7 mouse cellular contexts compared by ENCODE assay signal in genomic region chr3:86812689-86813088, GRCm38 (mm10).
DNase-seq lines count a peak whose midpoint lies in the region; TF ChIP-seq lines count a peak whose summit lies in the region.

No protein-coding gene starts in this region.

- H3K27me3 ChIP-seq in midbrain, embryonic 10.5 days (ENCODE audit: low read depth, poor library complexity, severe bottlenecking) = no peaks in the 10 kb centered on the region

- H3K4me3 ChIP-seq in gastrocnemius, adult 2 months = peak overlapping the region; percentile 42
- no peak overlapping the region for H3K4me3 ChIP-seq in midbrain, embryonic 10.5 days

- no peaks in the 10 kb centered on the region for H3K9me3 ChIP-seq in midbrain, embryonic 10.5 days (replicated peaks)

- peaks cover 17% of the 10 kb centered on the region for H3K36me3 ChIP-seq in midbrain, embryonic 10.5 days

- H3K4me1 ChIP-seq in midbrain, embryonic 10.5 days = peaks cover 3% of the 10 kb centered on the region

- H3K27ac ChIP-seq in gastrocnemius, adult 2 months = peak overlapping the region; percentile 46
- no peak overlapping the region for H3K27ac ChIP-seq in midbrain, embryonic 10.5 days (replicated peaks)

- intact Hi-C loops in gastrocnemius, adult 2 months (cut with DNase I) = loop anchor here (1.0 to 10.0 kb wide), 2 partner anchors 24 to 488 kb away; no protein-coding TSS in a partner anchor
- intact Hi-C loops in left cerebral cortex, postnatal 25 days (cut with DNase I) = loop anchor here (5.0 kb wide), 1 partner anchor 110 kb away; the partner anchor contains the start of gene Dclk2

- peak; percentile 100; the same call in 1 of the 2 replicates for TF ChIP-seq CTCF in gastrocnemius, adult 2 months (IDR thresholded peaks at IDR 0.05)

- WGBS in midbrain, embryonic 10.5 days = 21% methylated on average over 3 of the region's 3 CpGs

- peak; percentile 86 for DNase-seq in ZHBTc4 (ENCODE audit: low read depth, low spot score)
- peak; percentile 51 to 83 for DNase-seq in cerebellum, postnatal 4 days (ENCODE audit: low spot score in 2 of 2)
- peak; percentile 85 for DNase-seq in gastrocnemius, adult 2 months
- DNase-seq in hindlimb bud, embryonic 11.5 days (ENCODE audit: extremely low spot score, low read depth, low spot score) = peak; percentile 58
- peak; percentile 81 to 88 for DNase-seq in left cerebral cortex, postnatal 25 days (ENCODE audit: low spot score in 2 of 2)
- peak; percentile 78 for DNase-seq in midbrain, embryonic 10.5 days (ENCODE audit: low spot score)
- peak; percentile 63 to 76 for DNase-seq in right cerebral cortex, postnatal 36 days (ENCODE audit: low spot score in 2 of 2)
